Mouse (Mus musculus): ENCODE results near the gene Pop7. TPM values are rescaled to one million over a fixed set of nuclear protein-coding genes. Genes with fewer than 3 reads are reported as not detected.

Gene Pop7
- polyA plus RNA-seq, 1 experiment from 2014 or later = 58.0 TPM

- 1% methylated on average over 30 of the region's 30 CpGs for WGBS
- peak overlapping the region; percentile 54 for H3K9ac ChIP-seq (replicated peaks)
- H3K4me3 ChIP-seq = peak overlapping the region; percentile 36
- no peak for ATAC-seq (ENCODE audit: low FRiP score, low read depth)
- no peak overlapping the region for H3K27ac ChIP-seq (replicated peaks)
- H3K4me2 ChIP-seq (replicated peaks) = peak overlapping the region; percentile 63
- H3K36me3 ChIP-seq = no peaks in the 10 kb centered on the region
- peaks cover 24% of the 10 kb centered on the region for H3K27me3 ChIP-seq
- peaks cover 15% of the 10 kb centered on the region for H3K4me1 ChIP-seq
- H3K9me3 ChIP-seq = no peaks in the 10 kb centered on the region
These were observed 17.1 kb downstream of the Pop7 start for GRCm38 (mm10) chr5:137485071-137485850.

DNA sequence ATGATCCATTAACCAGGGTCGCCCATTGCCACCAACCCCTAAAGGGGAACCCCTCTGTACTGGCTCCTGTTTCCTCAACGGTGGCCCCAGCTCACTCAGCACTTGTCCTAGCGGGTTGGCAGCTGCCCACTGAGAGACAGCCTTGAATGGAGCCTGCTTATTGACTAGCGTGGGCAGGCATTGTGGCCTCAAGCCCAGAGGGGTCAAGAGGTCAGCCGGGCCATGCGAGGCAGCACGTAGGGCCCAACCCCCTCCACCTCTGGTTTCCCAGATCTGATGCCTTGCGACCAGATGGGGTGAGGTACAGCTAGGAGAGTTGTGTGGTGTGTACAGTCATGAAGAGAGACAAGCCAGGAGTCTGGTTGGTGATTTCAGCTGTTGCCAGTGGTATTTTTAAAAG, 20.4 kb downstream of the Pop7 start:
- ATAC-seq (ENCODE audit: low FRiP score, low read depth) = no peak
- no peaks in the 10 kb centered on the region for H3K9me3 ChIP-seq
- peaks cover 22% of the 10 kb centered on the region for H3K27me3 ChIP-seq
- H3K4me2 ChIP-seq (replicated peaks) = no peak overlapping the region
- H3K4me1 ChIP-seq = peaks cover 15% of the 10 kb centered on the region
- H3K36me3 ChIP-seq = no peaks in the 10 kb centered on the region
- WGBS = 13% methylated on average over 8 of the region's 8 CpGs
- H3K27ac ChIP-seq (replicated peaks) = no peak overlapping the region
- H3K4me3 ChIP-seq = no peak overlapping the region
- H3K9ac ChIP-seq (replicated peaks) = no peak overlapping the region

- Histone ChIP-seq H3K27me3 (peaks cover 15% of the 10 kb centered on the region), H3K36me3 (no peaks in the 10 kb centered on the region), H3K4me2 (replicated peaks) (no peak overlapping the region), H3K9ac (replicated peaks) (no peak overlapping the region), H3K9me3 (no peaks in the 10 kb centered on the region), H3K4me3 (no peak overlapping the region), H3K4me1 (peaks cover 13% of the 10 kb centered on the region), H3K27ac (replicated peaks) (no peak overlapping the region)
- ATAC-seq (ENCODE audit: low FRiP score, low read depth) = no peak
These were observed 21.2 kb downstream of the Pop7 start for GRCm38 (mm10) chr5:137481138-137481537.

DNA sequence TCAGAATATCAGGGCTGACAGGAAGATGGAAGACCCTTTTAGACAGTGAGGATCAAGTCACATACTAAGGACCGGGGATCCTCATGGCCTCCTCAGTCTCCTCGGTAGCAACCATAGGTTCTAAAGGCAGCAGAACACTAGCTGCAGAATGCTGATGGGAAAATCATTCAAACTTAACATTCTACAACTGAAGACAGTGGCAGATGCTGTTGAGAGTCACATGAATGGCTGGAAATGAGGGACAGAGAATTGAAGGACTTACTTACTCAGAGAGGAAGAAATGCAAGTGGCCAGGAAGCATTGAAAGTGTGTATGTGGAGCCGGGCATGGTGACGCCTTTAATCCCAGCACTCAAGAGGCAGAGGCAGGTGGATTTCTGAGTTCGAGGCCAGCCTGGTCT, 25.4 kb downstream of the Pop7 start, which contains the start of gene Zan:
Gene Zan, minus strand, starts transcription at position 101 of the 400 bp plus-strand sequence.
- no peak within 1 kb of the TSS for H3K27ac ChIP-seq (replicated peaks)
- 85% methylated on average over 5 of the region's 5 CpGs for WGBS
- no peaks in the 10 kb centered on the region for H3K4me1 ChIP-seq
- H3K4me2 ChIP-seq (replicated peaks) = no peak within 1 kb of the TSS
- H3K27me3 ChIP-seq = no peaks in the 10 kb centered on the region
- H3K9me3 ChIP-seq = no peaks in the 10 kb centered on the region
- no peak within 1 kb of the TSS for H3K4me3 ChIP-seq
- no peak within 1 kb of the TSS for H3K9ac ChIP-seq (replicated peaks)
- H3K36me3 ChIP-seq = no peaks in the 10 kb centered on the region
- ATAC-seq (ENCODE audit: low FRiP score, low read depth) = no peak

DNA sequence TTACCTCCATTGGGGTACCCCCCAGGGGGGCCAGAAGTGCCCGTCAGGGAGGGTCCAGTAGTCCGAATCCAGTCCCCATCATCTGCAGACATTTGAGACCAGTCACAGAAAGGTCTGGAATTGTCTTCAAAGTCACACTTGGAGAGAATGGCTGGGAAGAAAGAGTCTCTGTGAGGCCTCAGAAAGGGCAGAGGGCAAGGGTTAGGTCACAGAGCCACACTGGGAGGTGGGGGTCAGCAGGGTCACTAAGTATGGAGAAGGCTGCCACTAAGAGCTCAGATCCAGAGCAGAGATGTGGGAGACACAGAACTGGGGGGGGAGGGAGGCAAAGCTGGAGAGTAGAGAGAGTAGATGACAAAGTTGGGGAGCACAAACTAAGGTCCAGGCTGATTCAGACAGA, 28.0 kb downstream of the Pop7 start:
- Histone ChIP-seq H3K9me3 (no peaks in the 10 kb centered on the region), H3K4me3 (no peak overlapping the region), H3K27ac (replicated peaks) (no peak overlapping the region), H3K27me3 (no peaks in the 10 kb centered on the region), H3K4me2 (replicated peaks) (no peak overlapping the region), H3K4me1 (no peaks in the 10 kb centered on the region), H3K9ac (replicated peaks) (no peak overlapping the region), H3K36me3 (no peaks in the 10 kb centered on the region)
- no peak for ATAC-seq (ENCODE audit: low FRiP score, low read depth)
- 19% methylated on average over 2 of the region's 2 CpGs for WGBS

GRCm38 (mm10) chr5:137472252-137472904, 29.9 kb downstream of the Pop7 start:
- Histone ChIP-seq H3K4me3 (no peak overlapping the region), H3K9ac (replicated peaks) (no peak overlapping the region), H3K27me3 (no peaks in the 10 kb centered on the region), H3K36me3 (no peaks in the 10 kb centered on the region), H3K27ac (replicated peaks) (no peak overlapping the region), H3K4me1 (no peaks in the 10 kb centered on the region), H3K4me2 (replicated peaks) (no peak overlapping the region), H3K9me3 (no peaks in the 10 kb centered on the region)
- WGBS = 74% methylated on average over 5 of the region's 5 CpGs
- ATAC-seq (ENCODE audit: low FRiP score, low read depth) = no peak

DNA sequence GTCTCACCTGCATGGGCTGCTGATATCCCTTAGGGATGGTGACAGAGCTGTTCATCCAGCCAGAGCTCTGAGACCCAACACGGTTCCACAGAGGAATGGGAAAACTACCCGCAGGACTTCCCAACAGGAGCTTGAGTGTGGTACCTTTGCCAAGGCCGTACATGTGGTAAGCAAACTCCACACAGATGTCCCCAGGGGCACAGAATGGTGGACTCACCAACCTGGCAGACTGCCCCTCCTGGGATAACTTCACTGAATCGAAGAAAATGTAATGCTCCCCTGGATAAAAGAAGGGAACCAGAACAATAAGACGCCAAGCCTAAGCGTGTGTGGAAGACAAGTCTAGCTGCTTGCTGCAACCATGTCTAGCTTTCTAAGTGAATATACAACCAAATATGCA, 35.4 kb downstream of the Pop7 start:
- no peaks in the 10 kb centered on the region for H3K27me3 ChIP-seq
- no peaks in the 10 kb centered on the region for H3K36me3 ChIP-seq
- no peak overlapping the region for H3K4me3 ChIP-seq
- no peak overlapping the region for H3K27ac ChIP-seq (replicated peaks)
- no peak for ATAC-seq (ENCODE audit: low FRiP score, low read depth)
- WGBS = 91% methylated on average over 6 of the region's 6 CpGs
- H3K4me1 ChIP-seq = no peaks in the 10 kb centered on the region
- H3K9me3 ChIP-seq = no peaks in the 10 kb centered on the region
- no peak overlapping the region for H3K4me2 ChIP-seq (replicated peaks)
- no peak overlapping the region for H3K9ac ChIP-seq (replicated peaks)

DNA sequence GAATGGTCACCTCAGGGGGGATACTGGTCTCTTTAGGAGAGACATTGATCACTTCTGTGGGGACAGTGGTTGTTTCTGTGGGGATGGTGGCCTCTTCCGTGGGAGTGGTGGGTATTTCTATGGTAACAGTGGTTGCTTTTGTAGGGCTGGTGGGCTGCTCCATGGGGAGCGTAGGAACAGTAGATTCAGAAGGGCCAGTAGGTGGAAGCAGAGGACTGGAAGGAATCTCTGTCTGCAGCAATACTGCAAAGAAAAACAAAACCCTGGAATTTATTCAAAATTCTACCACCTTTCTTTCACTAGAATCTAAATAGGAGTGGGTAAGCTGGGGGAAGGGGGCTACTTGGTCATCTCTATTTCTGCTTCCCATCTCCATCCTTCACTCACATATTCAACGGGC, 37.3 kb downstream of the Pop7 start:
- Histone ChIP-seq H3K27ac (replicated peaks) (no peak overlapping the region), H3K4me1 (no peaks in the 10 kb centered on the region), H3K9ac (replicated peaks) (no peak overlapping the region), H3K27me3 (no peaks in the 10 kb centered on the region), H3K4me2 (replicated peaks) (no peak overlapping the region), H3K4me3 (no peak overlapping the region), H3K9me3 (no peaks in the 10 kb centered on the region), H3K36me3 (no peaks in the 10 kb centered on the region)
- no peak for ATAC-seq (ENCODE audit: low FRiP score, low read depth)
- WGBS = 57% methylated on average over 3 of the region's 3 CpGs

DNA sequence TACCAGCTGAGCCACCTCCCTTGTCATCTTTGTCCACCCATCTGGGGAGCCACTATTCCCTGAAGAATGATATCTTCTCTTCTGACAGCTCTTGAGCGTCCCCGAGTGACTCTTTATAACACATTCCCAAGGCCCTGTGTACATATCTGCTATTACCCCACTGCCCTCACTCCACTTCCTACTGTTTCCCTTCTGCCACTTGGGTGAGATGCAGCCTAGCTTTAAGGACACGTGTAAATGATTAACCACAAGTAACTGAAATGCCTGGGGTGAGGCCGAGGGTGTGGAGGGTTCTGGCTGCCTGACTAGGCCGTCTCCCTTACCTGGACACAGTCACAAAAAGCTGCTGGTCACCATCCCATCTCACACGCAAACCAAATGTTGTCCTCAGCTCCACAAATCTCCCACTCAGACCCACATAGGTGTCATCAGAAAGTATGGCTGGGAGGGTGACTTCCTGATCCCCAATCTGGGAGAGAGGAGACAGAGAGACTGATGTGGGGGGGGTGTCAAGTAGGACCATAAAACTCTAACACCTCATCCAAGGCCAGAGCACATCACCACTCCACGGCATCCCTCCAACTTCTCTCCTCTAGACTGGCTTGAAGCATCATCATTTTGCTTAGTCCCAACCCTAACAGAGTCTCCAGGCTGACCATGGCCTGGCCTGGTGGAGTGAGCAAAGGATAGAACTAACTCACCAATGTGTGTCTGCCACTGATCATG, 46.3 kb downstream of the Pop7 start:
- Histone ChIP-seq H3K4me1 (no peaks in the 10 kb centered on the region), H3K9me3 (no peaks in the 10 kb centered on the region), H3K27ac (replicated peaks) (no peak overlapping the region), H3K4me3 (no peak overlapping the region), H3K36me3 (no peaks in the 10 kb centered on the region), H3K27me3 (no peaks in the 10 kb centered on the region), H3K4me2 (replicated peaks) (no peak overlapping the region), H3K9ac (replicated peaks) (no peak overlapping the region)
- ATAC-seq (ENCODE audit: low FRiP score, low read depth) = no peak
- WGBS = 74% methylated on average over 7 of the region's 7 CpGs

DNA sequence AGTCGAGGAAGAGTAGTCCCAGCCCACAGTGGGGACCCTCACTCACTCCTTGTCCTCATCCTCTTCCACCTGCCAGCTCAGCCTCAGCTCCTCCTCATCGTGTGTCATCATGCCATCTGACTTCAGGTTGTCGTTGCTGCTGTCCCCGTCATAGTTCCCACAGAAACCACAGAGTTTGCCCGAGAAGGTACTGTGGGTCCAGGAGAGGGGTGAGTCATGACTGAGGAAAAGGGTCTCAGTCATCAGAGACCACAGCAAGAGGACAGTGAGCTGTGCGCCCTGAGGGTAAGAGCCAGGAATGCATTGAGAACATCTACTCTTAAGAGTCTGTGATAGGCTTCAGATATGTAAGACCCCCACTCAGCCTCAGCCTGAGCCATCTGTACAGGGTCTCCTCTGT, 47.1 kb downstream of the Pop7 start:
- H3K27ac ChIP-seq (replicated peaks) = no peak overlapping the region
- no peaks in the 10 kb centered on the region for H3K4me1 ChIP-seq
- H3K9ac ChIP-seq (replicated peaks) = no peak overlapping the region
- no peaks in the 10 kb centered on the region for H3K36me3 ChIP-seq
- H3K4me3 ChIP-seq = no peak overlapping the region
- 85% methylated on average over 6 of the region's 6 CpGs for WGBS
- H3K9me3 ChIP-seq = no peaks in the 10 kb centered on the region
- H3K4me2 ChIP-seq (replicated peaks) = no peak overlapping the region
- H3K27me3 ChIP-seq = no peaks in the 10 kb centered on the region
- ATAC-seq (ENCODE audit: low FRiP score, low read depth) = no peak
